Mouse (Mus musculus) T-cell, adult 2 months (primary cell): ENCODE measurements around the gene Trappc2l.
"Not testable (repeated sequence)": the region's sequence is repeated elsewhere in the genome, so short reads cannot be mapped to it uniquely, and the experiment has no call there.

Source experiments
- DNase-seq: peaks from one replicate; pipeline ENCODE4 v3.0.0; 2022; ENCODE audit warnings: low spot score

The Trappc2l gene

DNA sequence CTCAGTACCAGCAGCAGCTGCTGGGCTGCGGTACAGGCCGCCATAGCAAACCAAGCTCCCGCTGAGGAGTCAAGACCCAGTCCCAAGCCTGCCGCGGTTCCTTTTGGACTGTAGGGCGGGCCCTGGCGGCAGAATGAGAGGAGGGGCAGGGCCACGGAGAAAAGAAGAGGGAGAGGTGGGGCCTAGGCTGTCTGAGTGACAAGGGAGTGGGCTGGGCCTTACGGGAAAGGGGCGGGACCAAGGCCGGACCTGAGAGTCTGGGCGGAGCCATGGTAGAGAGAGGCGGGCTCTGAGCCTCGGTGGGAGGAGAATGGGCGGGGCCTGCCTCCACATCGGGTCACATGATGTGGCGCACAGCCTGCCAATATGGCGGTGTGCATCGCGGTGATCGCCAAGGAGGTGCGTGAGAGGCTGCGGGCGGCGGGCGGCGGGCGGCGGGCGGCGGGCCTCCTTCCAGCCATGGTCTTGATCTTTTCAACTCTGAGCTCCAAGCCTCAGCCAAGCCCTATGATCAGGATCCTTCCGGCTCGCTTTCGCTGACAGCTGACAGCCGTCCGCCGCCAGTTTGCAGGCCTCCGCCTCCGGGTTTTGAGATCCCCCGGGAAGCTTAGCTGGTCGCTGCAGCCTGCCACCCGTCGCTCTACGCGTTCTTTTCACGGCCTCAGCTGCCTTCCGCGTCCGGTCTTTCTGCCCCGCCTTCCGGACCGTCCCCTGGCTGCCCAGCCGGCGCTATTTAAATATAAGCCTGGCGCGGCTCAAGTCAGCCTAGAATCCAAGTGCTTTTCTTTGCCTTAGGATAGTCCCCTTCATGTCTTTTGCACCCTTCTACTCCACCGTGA, at the start of gene Trappc2l, which contains the start of gene Galns:
Gene Trappc2l (plus strand): TSS at position 346 of the 839 bp plus-strand sequence.
Gene Galns (minus strand): TSS at position 169 of the 839 bp plus-strand sequence.
- peak; percentile 96 for DNase-seq

DNA sequence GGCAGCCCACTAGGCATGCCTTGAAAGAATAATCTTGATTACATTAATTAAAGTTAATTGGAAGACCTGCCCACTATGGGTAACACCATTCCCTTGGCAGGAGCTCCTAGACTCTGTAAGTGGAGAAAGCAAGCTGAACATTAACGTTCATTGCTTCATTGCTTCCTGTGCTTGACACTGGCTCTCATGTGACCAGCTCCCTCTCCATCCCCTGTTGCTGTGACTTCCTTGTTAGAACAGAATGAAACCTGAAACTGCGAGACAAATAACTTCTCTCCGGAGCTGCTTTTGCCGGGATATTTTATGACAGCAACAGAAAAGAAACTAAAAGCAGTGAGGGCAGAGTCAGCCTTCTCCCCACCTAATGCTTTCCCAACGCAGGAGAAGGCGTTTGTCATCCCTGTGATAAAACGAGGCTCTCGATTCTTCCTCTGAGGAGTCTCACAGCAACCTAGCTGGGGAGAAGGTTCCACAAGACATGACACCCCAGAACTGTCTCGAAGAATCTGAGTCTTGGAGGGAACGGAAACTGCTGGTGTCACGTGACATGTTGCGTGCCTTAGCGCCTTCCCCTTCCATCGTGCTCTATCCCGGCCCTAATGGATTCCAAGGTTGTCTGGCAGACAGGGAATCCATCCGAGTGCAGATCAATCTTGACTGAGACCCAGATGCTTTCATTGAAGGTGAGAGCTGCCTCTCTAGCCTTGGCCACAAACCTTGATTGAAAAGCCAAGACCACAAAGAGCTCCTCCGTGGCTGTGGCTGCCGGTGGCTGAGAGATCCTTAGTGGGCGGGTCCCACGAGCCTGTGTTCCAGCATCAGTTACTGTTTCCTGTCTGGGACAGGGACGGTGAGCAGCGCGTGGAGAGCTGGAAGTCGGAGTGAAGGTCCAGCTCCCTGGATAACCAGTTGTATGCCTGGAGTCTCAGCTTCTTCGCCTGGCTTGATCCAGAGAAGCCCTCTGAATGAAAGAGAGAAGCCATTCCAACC, 46.8 kb upstream of the Trappc2l start:
- DNase-seq, result no peak

DNA sequence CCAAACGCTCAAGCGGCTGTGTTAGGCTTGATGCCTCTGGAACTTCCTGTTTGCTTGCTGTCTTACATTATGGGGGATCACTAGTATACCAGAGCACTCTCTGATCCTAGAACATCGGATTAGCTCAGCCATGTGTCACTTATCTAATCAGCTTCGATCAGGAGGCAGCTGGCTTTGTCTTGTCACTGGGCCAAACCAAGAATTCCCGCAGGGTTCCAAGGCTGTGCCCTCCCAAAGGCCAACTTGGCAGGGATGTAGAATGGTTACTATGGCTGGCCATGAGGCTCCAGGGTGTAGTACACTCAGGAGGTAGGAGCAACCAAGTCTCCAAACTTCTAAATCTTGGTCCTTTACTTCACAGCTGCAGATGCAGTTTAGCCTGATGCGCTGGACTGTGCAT, 44.7 kb upstream of the Trappc2l start:
- DNase-seq, result no peak

DNA sequence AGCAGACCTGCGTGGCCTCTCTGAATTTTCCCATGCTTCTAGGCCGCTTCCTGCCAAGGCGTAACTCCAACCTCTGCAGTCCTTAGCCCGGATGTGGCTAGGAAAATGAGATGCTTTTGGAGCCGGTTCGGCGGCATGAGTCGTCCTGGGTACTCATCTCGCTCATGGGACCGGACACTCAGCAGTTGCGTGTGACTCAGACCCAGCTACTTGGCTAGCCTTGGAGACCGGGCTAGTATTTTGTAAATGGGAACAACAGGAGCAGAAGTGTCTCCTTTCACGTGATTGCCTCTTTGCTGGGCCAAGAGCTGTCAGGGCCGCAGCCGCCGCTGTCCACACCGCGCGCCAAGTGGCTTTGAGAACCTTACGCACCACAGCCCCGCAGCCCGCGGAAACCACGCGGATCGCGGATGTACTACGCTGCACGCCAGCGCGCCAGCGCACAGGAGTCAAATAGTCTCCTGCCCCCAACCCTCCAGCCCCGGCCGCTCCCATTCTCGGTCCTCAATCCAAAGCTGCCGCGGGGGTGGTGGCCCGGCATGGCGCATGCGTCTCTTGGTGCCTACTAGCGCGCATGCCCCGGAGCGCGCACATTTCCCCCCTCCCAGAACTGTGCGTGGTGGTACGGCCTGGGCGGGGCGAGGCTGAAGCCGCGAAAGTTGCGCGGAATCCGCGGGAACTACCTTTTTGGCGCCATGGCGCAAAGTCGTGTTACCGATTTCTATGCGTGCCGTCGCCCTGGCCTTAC, 43.9 kb upstream of the Trappc2l start, which contains the start of gene Cdt1:
Gene Cdt1 (plus strand): TSS at position 655 of the 748 bp plus-strand sequence.
- DNase-seq, result peak; percentile 95

DNA sequence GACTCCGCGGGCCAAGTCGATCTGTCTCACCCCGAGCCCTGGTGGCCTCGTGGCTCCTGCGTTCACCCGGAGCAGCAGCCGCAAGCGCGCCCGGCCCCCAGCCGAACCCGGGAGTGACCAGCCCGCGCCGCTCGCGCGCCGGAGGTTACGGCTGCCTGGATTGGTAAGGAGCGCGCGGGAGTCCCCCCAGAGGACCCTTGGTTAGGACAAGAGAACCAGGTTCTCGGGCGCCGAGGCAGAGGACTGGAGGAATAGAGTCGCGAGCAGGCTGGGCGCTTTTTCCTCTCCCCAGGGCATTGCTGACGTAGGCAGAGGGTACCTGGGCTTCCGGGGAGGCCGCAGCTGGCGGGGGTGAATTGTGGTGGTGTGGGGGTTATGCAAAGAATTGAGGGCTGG, 43.3 kb upstream of the Trappc2l start:
- DNase-seq, result peak; percentile 79

DNA sequence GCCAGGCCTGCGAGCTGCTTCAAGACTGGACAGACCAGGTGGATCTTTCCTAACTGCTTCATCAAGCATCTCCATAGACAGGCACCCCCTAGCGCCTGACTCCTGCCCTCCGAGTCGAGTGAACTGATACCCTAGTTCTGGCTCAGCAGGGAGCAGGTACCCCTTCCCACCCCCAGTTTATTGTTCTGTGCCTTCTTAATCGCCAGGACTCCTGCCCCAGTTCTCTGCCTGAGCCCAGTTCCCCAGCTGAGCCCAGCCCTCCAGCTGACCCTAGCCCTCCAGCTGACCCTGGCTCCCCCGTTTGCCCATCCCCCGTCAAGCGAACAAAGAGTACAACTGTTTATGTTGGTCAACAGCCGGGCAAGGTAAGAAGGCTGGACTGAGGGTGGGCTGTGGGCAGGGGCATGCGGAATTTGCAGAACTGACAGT, 42.5 kb upstream of the Trappc2l start:
- DNase-seq, result no peak

DNA sequence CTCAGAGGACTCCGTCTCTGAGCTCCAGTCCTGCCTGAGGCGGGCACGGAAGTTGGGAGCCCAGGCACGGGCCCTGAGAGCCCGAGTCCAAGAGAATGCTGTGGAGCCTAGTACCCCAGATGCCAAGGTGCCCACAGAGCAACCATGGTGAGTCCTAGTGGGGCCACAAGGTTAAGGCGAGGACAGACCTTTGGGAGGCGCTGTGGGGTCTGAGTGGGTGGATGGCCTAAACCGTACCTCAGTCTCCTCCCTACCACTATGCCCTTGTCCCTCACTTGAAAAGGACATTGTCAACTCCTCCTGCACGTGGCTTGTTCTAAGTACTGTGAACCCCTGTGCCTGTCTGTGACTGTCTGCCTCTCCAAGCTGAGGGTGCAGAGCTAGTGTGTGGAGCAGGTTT, 42.1 kb upstream of the Trappc2l start:
- DNase-seq, result no peak

DNA sequence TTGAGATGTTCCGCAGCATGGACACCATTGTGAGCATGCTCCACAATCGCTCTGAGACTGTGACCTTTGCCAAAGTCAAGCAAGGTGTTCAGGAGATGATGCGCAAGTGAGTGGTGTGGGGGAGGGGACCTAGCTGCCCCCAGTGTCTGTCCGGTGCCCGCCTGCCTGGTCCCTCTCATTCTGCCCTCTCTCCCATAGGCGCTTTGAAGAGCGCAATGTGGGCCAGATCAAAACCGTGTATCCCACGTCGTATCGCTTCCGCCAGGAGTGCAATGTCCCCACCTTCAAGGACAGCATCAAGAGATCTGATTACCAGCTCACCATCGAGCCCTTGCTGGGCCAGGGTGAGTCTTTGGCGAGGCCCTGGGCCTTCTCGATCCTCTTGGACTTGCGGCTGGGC, 41.4 kb upstream of the Trappc2l start:
- no peak for DNase-seq

DNA sequence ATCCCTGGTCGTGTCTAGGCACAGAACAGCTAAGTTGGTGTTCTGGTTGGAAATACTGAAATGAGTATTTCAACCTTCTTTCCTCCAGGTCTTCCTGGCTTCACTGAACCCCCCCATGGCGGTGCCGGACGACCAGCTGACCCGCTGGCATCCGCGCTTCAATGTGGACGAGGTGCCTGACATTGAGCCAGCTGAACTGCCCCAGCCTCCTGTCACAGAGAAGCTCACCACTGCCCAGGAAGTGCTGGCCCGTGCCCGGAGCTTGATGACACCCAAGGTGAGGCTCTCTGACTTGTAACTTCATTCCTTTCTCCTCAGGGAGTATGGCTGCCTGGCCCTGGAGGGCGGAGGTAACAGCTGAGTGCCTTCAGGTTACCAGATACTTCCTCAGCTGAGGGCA, 40.3 kb upstream of the Trappc2l start:
- no peak for DNase-seq

DNA sequence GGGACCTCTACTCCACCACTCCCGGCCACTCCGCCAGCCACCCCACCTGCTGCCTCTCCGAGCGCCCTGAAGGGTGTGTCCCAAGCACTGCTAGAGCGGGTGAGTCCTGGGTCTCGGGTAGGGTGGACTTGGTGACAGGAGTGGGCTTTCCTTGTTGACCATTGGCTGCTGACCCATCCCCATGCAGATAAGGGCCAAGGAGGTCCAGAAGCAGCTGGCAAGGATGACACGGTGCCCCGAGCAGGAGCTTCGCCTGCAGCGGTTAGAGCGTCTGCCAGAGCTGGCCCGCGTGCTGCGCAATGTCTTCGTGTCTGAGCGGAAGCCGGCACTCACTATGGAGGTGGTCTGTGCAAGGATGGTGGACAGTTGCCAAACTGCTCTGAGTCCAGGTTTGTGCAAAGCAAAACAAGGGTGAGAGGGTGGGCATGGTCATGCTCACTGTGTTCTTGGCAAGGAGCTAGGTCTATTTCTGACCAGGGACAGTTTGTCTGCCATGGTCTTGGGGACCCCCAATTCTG, 39.6 kb upstream of the Trappc2l start:
- DNase-seq, result no peak

DNA sequence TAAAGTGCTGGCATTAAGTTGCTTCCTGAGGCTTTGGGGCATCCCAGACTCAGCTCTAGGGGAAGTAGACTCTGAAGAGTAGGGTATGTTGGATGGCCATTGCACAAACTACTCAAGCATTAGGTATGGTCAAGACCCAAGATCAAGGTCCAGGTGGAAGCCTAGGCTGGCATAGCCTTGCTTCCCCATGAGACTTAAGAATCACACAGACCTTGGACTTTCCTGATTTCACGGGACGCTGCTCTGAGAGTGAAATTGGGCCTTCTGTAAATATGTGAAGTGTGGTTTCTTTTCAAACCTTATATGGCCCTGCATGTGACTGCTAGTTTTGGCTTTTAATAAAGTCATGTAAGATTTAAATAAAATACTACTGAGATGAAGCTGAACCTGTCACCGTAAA, 38.7 kb upstream of the Trappc2l start:
- no peak for DNase-seq

DNA sequence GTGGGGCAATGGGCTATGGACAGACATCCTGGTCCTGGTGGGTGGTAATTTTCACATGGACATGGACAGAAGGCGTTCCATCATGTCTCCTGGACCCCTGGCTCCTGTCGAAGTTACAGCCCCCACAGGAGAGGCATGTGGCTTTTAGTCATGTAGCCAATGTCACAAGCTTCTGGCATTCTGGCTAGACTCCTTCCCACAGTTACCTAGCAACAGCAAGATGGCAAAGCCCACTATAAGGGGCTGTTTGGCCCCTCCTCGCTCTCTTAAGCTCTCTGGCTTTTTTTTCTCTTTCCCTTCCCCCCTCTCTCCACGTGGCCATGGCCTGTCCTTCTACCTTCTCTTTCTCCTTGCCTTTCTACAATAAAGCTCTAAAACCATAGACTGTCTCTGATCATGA, 38.3 kb upstream of the Trappc2l start:
- DNase-seq, result not testable (repeated sequence)

DNA sequence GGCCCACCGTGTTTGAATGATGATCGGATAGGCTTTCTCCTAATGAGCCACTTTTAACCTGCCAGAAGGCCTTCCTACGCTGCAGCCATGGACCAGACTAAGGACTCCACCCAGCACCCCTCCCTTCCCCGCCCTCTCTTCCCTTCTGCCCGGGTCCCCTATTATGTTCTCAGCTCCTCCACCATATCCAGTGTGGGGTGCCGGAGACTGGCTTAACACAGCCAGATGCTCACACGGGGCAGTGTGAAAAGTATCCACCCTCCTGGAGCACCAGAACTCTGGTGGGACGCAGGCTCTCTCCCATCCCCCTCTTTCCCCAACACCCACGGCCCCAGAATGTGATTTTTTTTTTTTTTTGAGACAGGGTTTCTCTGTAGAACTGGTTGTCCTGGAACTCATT, 37.9 kb upstream of the Trappc2l start:
- no peak for DNase-seq

DNA sequence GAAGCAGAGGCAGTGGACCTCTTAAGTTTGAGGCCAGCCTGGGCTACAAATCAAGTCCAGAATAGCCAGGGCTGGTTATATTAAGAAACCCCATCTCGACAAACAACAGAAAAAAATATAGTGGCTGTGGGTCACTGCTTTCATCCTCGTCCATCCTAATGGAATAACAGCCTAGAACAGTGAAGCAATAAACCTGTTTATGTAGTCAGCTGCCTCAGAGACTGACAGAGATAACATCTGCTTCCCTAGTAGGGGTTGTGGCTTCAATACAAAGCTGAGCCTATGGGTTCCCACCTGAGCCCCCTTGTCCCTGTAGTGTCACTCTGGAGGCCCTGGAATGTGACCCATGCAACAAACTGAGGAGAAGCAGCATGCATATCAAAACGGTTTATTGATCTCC, 37.2 kb upstream of the Trappc2l start:
- DNase-seq, result no peak

DNA sequence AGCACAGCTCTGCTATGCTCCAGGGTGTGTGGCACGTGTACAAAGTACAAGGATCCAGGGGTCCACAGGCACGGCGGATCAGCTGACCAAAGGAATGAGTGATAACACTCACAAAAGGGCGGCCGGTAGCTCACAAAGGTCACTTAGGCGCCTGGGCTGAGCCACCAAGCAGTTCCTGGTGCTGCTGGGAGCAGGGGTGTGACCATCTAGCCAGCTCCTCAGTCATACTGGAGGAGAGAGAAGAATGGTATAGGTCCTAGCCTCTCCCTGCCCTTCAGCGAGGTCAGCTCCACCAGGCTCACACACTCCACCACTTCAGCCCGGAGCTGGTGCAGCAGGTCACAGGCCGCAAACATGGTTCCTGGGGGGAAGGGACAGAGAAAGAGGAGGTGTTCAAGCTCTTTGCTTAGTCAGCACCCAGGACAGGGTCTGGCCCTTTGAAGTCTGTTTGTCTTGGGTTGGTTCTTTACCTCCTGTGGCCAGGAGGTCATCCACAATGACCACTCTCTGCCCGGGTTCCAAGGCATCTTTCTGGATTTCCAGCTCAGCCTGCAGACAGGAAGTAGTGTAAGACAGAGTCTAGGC, 36.7 kb upstream of the Trappc2l start:
- no peak for DNase-seq

DNA sequence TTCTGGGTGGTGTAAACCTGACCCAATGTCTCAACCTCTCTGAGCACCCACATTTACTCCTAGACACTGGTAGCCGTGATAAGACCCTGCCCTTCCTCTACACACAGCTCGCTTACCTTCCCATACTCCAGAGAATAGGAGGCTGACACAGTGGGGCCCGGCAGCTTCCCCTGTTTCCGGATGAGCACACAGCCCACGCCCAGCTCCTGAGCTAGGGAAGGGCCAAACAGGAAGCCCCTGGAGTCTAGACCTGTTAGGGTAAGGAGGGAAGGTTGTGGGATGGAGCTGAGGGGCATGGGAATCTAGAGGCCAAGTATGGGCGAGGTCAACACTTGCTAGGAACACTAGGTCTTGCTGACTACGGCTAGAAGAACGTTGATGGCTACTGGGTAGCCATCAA, 36.2 kb upstream of the Trappc2l start:
- no peak for DNase-seq

DNA sequence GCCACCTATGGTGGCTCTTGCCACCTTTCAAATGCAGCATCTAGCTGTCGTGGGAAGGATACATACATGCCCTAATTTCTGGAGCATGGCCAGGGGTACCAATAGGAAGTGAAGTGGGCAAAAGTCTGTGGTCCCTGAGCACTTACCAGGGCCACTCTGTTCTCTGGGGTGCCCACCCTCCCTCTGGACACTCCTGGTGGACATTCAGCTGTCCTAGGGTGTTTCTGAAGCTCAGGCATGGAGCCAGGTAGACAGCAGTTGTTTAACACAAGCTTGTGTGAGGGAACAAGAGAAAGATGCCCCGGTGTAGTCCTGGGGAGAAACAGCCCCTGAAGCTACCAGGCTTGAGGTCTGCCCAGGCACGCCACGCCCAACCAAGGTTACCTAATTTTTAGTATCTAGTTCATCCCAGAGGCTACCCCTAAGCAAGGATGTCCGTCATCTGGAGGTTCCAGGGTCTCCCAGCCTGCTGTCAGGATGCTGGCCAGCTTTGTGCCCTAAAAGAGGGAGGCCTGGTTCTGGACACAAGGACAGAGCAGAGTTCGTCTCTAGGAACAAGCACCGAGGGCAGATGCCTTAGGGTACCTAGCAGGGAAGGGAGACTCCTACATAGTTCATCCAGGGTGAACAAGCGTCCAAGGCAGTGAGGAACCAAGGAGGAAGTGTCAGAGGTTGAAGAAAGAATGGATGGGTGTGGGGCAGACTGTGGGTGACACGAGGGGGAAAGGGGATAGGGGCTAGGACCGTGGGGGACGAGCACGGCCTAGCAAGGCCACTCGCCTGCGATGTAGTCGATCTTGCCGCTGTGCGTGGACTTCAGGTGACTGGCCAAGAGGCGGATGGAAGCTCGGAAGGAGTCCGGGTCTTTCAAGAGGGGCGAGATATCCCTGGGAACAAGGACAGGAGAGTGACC, 35.4 kb upstream of the Trappc2l start:
- no peak for DNase-seq

DNA sequence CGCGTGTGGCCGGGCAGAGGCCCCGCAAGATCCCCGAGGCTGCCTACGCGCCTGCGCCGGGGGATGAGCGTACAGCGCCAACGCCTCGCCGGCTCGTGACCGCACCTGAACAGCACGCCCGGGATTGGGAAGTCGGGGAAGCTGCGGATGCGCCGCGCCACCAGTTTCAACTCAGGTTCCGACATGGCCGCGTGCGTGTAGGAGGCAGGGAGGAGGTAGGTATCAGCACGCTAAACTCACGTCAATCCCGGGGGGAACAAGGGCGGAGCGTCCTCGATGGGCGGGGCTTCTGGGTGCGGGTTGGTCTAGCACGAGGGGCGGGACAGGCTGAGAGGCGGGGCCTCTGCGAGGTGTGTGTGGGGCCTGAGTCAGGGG, 34.8 kb upstream of the Trappc2l start, which contains the start of gene Aprt:
Gene Aprt (minus strand): TSS at position 262 of the 375 bp plus-strand sequence.
- DNase-seq, result peak; percentile 95

DNA sequence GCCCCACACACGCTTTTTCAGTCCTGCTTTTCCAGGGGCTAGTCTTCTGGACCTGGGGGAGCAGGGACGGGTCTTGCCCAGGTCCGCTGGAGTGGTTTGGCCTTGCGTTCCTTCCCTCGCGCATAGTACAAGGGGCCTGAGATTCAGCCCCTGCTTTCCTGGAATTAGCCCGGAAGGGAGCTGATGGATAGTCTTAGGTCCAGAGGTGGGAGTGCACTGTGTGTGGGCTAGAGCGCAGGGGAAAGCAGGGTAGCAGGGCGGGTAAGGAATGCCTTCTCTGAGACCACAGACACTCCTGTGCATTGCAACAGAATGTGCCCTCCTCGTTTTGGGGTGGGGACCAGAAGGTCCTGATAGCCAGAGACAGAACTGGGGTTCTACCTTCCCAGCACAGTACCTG, 34.3 kb upstream of the Trappc2l start:
- DNase-seq, result no peak

DNA sequence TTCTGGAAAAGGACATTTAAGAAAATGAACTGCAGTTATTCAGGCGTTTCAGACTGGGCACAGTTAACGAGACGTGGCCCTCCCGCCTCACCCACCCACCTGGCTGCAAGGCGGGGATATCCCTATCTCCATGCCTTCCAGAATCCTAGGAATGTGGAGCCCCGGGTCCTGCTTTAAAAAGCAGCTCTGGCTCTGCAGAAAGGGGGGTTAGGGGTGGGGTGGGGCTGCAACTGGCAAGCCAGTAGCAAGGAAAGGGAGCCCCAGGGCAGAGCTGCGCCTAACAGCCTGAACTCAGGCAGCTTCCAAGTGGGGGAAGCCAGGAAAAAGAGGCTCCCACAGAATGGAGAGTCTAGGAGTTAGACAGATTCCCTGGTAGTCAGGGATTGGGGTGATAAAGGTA, 32.2 kb upstream of the Trappc2l start:
- DNase-seq, result no peak
